Mouse (Mus musculus) forebrain, embryonic 13.5 days (tissue): ENCODE measurements around the gene Shpk. TPM values are rescaled to one million over a fixed set of nuclear protein-coding genes. Genes with fewer than 3 reads are reported as not detected.
A peak's percentile ranks its signal among the peaks of the same experiment; 100 is the strongest.

Source experiments
- ATAC-seq: fragments of 200-750 bp; cut with Nextera tagmentation; 2 replicates; pipeline ENCODE4 v1.8.0; 2017
- H3K27ac ChIP-seq: fragments of 300-500 bp; sonication (generic); 2 replicates; pipeline ENCODE4 v1.5.1; 2015; ENCODE audit warnings: inconsistent platforms, mild to moderate bottlenecking, moderate library complexity
- H3K27me3 ChIP-seq: fragments of 300-500 bp; sonication (generic); 2 replicates; pipeline ENCODE4 v1.6.1; 2015; ENCODE audit warnings: mild to moderate bottlenecking, inconsistent platforms
- H3K36me3 ChIP-seq: fragments of 300-500 bp; sonication (generic); 2 replicates; pipeline ENCODE4 v1.6.1; 2015; ENCODE audit warnings: mild to moderate bottlenecking, inconsistent platforms; ENCODE audit not compliant: poor library complexity, severe bottlenecking
- H3K4me1 ChIP-seq: fragments of 300-500 bp; sonication (generic); 2 replicates; pipeline ENCODE4 v1.6.1; 2015; ENCODE audit warnings: inconsistent platforms
- H3K4me2 ChIP-seq: fragments of 300-500 bp; sonication (generic); 2 replicates; pipeline ENCODE4 v1.6.1; 2015; ENCODE audit warnings: inconsistent platforms, mild to moderate bottlenecking, moderate library complexity
- H3K4me3 ChIP-seq: fragments of 300-500 bp; sonication (generic); 2 replicates; pipeline ENCODE4 v1.5.1; 2015; ENCODE audit warnings: mild to moderate bottlenecking, inconsistent platforms
- H3K9ac ChIP-seq: fragments of 300-500 bp; sonication (generic); 2 replicates; pipeline ENCODE4 v1.6.1; 2015; ENCODE audit warnings: mild to moderate bottlenecking, inconsistent platforms
- H3K9me3 ChIP-seq: fragments of 300-500 bp; sonication (generic); replicated peaks from 2 replicates; pipeline ENCODE4 v1.6.1; 2016; ENCODE audit warnings: inconsistent platforms
- WGBS: fragments of 180-500 bp; shearing (Covaris S2); methylation state at CpG from one replicate; pipeline ENCODE4 v1.1.7; 2015; 5-methylcytosine and 5-hydroxymethylcytosine counted together
- polyA plus RNA-seq: library from polyadenylated mRNA; unstranded; fragments of >200 nt; fragmentation: Nextera tagmentation; extraction: Ambion mirVana; gene quantifications from 2 replicates; pipeline ENCODE4 v1.2.1, GENCODE M21; 2015

Shpk gene
- 1.2 TPM in 2 replicates for polyA plus RNA-seq

- peaks cover 5% of the 10 kb centered on the region for H3K36me3 ChIP-seq
- H3K4me1 ChIP-seq: peaks cover 21% of the 10 kb centered on the region
- H3K9ac ChIP-seq: peak within 1 kb of the TSS; percentile 77
- ATAC-seq: peak; percentile 98
- WGBS: 0% methylated on average over 32 of the region's 32 CpGs
- peak within 1 kb of the TSS; percentile 66 for H3K4me3 ChIP-seq
- no peaks in the 10 kb centered on the region for H3K9me3 ChIP-seq
- H3K27ac ChIP-seq: no peak within 1 kb of the TSS
- no peaks in the 10 kb centered on the region for H3K27me3 ChIP-seq
- peak within 1 kb of the TSS; percentile 96 for H3K4me2 ChIP-seq
Measured at GRCm38 (mm10) chr11:73199230-73199712, at the start of gene Shpk. Shpk (plus strand) TSS chr11:73199460.

- ATAC-seq: no peak
- Histone ChIP-seq H3K9ac (no peak overlapping the region), H3K4me1 (0 out of 2 replicates have a peak, but pooled peaks cover under 1% of the 10 kb centered on the region), H3K4me2 (no peak overlapping the region), H3K4me3 (no peak overlapping the region), H3K9me3 (no peaks in the 10 kb centered on the region), H3K27me3 (peaks cover 19% of the 10 kb centered on the region), H3K27ac (no peak overlapping the region), H3K36me3 (no peaks in the 10 kb centered on the region)
- 75% methylated on average over 6 of the region's 6 CpGs for WGBS
Measured at GRCm38 (mm10) chr11:73155071-73155470, 44.2 kb upstream of the Shpk start.

- ATAC-seq: no peak
- Histone ChIP-seq H3K9me3 (no peaks in the 10 kb centered on the region), H3K36me3 (no peaks in the 10 kb centered on the region), H3K4me1 (peaks cover 9% of the 10 kb centered on the region; the same call in 1 of the 2 replicates), H3K9ac (peak within 1 kb of the TSS; percentile 17), H3K4me2 (peak within 1 kb of the TSS; percentile 64), H3K4me3 (peak within 1 kb of the TSS; percentile 37), H3K27me3 (peaks cover 36% of the 10 kb centered on the region), H3K27ac (no peak within 1 kb of the TSS)
- WGBS: 3% methylated on average over 49 of the region's 49 CpGs
Measured at GRCm38 (mm10) chr11:73159957-73160810, 39.1 kb upstream of the Shpk start, which contains the start of gene P2rx5. P2rx5 (plus strand) TSS chr11:73160421.

GRCm38 (mm10) chr11:73160811-73161200 is 38.5 kb upstream of the Shpk start:
- H3K4me3 ChIP-seq: peak overlapping the region; percentile 37
- peaks cover 9% of the 10 kb centered on the region; the same call in 1 of the 2 replicates for H3K4me1 ChIP-seq
- no peak overlapping the region; the same call in 1 of the 2 replicates for H3K9ac ChIP-seq
- no peak for ATAC-seq
- H3K4me2 ChIP-seq: peak overlapping the region; percentile 64
- WGBS: 31% methylated on average over 6 of the region's 6 CpGs
- H3K9me3 ChIP-seq: no peaks in the 10 kb centered on the region
- H3K27me3 ChIP-seq: peaks cover 36% of the 10 kb centered on the region
- no peaks in the 10 kb centered on the region for H3K36me3 ChIP-seq
- no peak overlapping the region for H3K27ac ChIP-seq

GRCm38 (mm10) chr11:73161616-73162015 is 37.6 kb upstream of the Shpk start:
- H3K4me1 ChIP-seq: peaks cover 9% of the 10 kb centered on the region; the same call in 1 of the 2 replicates
- H3K4me3 ChIP-seq: no peak overlapping the region
- no peak for ATAC-seq
- 91% methylated on average over 4 of the region's 4 CpGs for WGBS
- no peak overlapping the region for H3K4me2 ChIP-seq
- H3K27ac ChIP-seq: no peak overlapping the region
- H3K27me3 ChIP-seq: peaks cover 36% of the 10 kb centered on the region
- no peak overlapping the region for H3K9ac ChIP-seq
- no peaks in the 10 kb centered on the region for H3K36me3 ChIP-seq
- H3K9me3 ChIP-seq: no peaks in the 10 kb centered on the region

GRCm38 (mm10) chr11:73162284-73162683 is 37.0 kb upstream of the Shpk start:
- WGBS: 86% methylated on average over 5 of the region's 5 CpGs
- H3K9me3 ChIP-seq: no peaks in the 10 kb centered on the region
- H3K27me3 ChIP-seq: peaks cover 36% of the 10 kb centered on the region
- H3K9ac ChIP-seq: no peak overlapping the region
- H3K27ac ChIP-seq: no peak overlapping the region
- peaks cover 9% of the 10 kb centered on the region; the same call in 1 of the 2 replicates for H3K4me1 ChIP-seq
- no peaks in the 10 kb centered on the region for H3K36me3 ChIP-seq
- ATAC-seq: no peak
- H3K4me3 ChIP-seq: no peak overlapping the region
- H3K4me2 ChIP-seq: no peak overlapping the region

- WGBS: 85% methylated on average over 8 of the region's 8 CpGs
- Histone ChIP-seq H3K4me2 (no peak overlapping the region), H3K9me3 (no peaks in the 10 kb centered on the region), H3K27ac (no peak overlapping the region), H3K4me3 (no peak overlapping the region), H3K9ac (no peak overlapping the region), H3K36me3 (peaks cover 24% of the 10 kb centered on the region; the same call in 1 of the 2 replicates), H3K4me1 (no peaks in the 10 kb centered on the region), H3K27me3 (no peaks in the 10 kb centered on the region)
- ATAC-seq: no peak
Measured at GRCm38 (mm10) chr11:73168071-73168470, 31.2 kb upstream of the Shpk start.

GRCm38 (mm10) chr11:73168576-73168975 is 30.7 kb upstream of the Shpk start:
- H3K4me2 ChIP-seq: no peak overlapping the region
- H3K27ac ChIP-seq: no peak overlapping the region
- 86% methylated on average over 6 of the region's 6 CpGs for WGBS
- no peaks in the 10 kb centered on the region for H3K27me3 ChIP-seq
- H3K4me3 ChIP-seq: no peak overlapping the region
- no peaks in the 10 kb centered on the region for H3K9me3 ChIP-seq
- no peaks in the 10 kb centered on the region for H3K4me1 ChIP-seq
- no peak for ATAC-seq
- no peak overlapping the region for H3K9ac ChIP-seq
- peaks cover 29% of the 10 kb centered on the region for H3K36me3 ChIP-seq

- no peaks in the 10 kb centered on the region for H3K27me3 ChIP-seq
- WGBS: 39% methylated on average over 4 of the region's 4 CpGs
Measured at GRCm38 (mm10) chr11:73169231-73169630, 30.0 kb upstream of the Shpk start.

GRCm38 (mm10) chr11:73172186-73172585 is 27.1 kb upstream of the Shpk start:
- no peak overlapping the region for H3K9ac ChIP-seq
- no peak for ATAC-seq
- no peak overlapping the region for H3K4me2 ChIP-seq
- 67% methylated on average over 5 of the region's 5 CpGs for WGBS
- no peaks in the 10 kb centered on the region for H3K9me3 ChIP-seq
- peaks cover 39% of the 10 kb centered on the region for H3K36me3 ChIP-seq
- peaks cover 18% of the 10 kb centered on the region for H3K4me1 ChIP-seq
- H3K4me3 ChIP-seq: no peak overlapping the region
- H3K27me3 ChIP-seq: no peaks in the 10 kb centered on the region
- no peak overlapping the region for H3K27ac ChIP-seq

More at GRCm38 (mm10) chr11:73169231-73169630, 30.0 kb upstream of the Shpk start:
- Histone ChIP-seq H3K9me3 (no peaks in the 10 kb centered on the region), H3K4me2 (no peak overlapping the region), H3K27ac (no peak overlapping the region), H3K9ac (no peak overlapping the region), H3K4me3 (no peak overlapping the region), H3K4me1 (no peaks in the 10 kb centered on the region), H3K36me3 (peaks cover 32% of the 10 kb centered on the region)
- ATAC-seq: peak; percentile 41; the same call in 1 of the 2 replicates

- Histone ChIP-seq H3K27ac (no peak overlapping the region), H3K9me3 (no peaks in the 10 kb centered on the region), H3K36me3 (peaks cover 40% of the 10 kb centered on the region), H3K27me3 (no peaks in the 10 kb centered on the region), H3K9ac (peak overlapping the region; percentile 90), H3K4me2 (peak overlapping the region; percentile 84), H3K4me1 (peaks cover 32% of the 10 kb centered on the region), H3K4me3 (peak overlapping the region; percentile 91)
- ATAC-seq: no peak
- WGBS: 57% methylated on average over 8 of the region's 8 CpGs
Measured at GRCm38 (mm10) chr11:73175612-73176011, 23.6 kb upstream of the Shpk start.

GRCm38 (mm10) chr11:73176186-73176585 is 23.1 kb upstream of the Shpk start:
- WGBS: 1% methylated on average over 15 of the region's 15 CpGs
- Histone ChIP-seq H3K9ac (peak overlapping the region; percentile 90), H3K27ac (peak overlapping the region; percentile 76), H3K4me1 (peaks cover 32% of the 10 kb centered on the region), H3K4me2 (peak overlapping the region; percentile 84), H3K36me3 (peaks cover 37% of the 10 kb centered on the region), H3K9me3 (no peaks in the 10 kb centered on the region), H3K27me3 (no peaks in the 10 kb centered on the region), H3K4me3 (peak overlapping the region; percentile 91)
- no peak for ATAC-seq
